Mouse (Mus musculus): ENCODE measurements around the gene 2310034G01Rik. TPM values are rescaled to one million over a fixed set of nuclear protein-coding genes. Genes with fewer than 3 reads are reported as not detected.

The 2310034G01Rik gene
- polyA plus RNA-seq, 1 experiment from 2014 or later = 3.5 TPM

GRCm38 (mm10) chr19:46300294-46301045 lies 49.6 kb downstream of the 2310034G01Rik start:
- no peak for ATAC-seq (ENCODE audit: low read depth)
- H3K36me3 ChIP-seq = no peaks in the 10 kb centered on the region
- no peaks in the 10 kb centered on the region for H3K9me3 ChIP-seq
- peaks cover 15% of the 10 kb centered on the region for H3K27me3 ChIP-seq
- H3K4me1 ChIP-seq (replicated peaks) = peaks cover 20% of the 10 kb centered on the region
- H3K4me3 ChIP-seq = no peak overlapping the region
- H3K27ac ChIP-seq (replicated peaks) = no peak overlapping the region
- H3K4me2 ChIP-seq = no peak overlapping the region
- 42% methylated on average over 8 of the region's 8 CpGs for WGBS
- no peak overlapping the region for H3K9ac ChIP-seq

MicroRNAs within 50 kb of the gene (microRNA counts, 519-probe panel; counts per million panel counts)
- 1,674 counts per million, percentile 10 among the panel's probes with 10 or more counts for microRNA mmu-miR-146b

Small RNA genes lying within 50 kb of the gene (microRNA-seq; reads per million reads assigned to microRNA genes)
- gene Mir146b = 2.5 reads per million, percentile 10 among the genes with 10 or more reads in this experiment

Other genes starting within 250 kb of the 2310034G01Rik start
- gene Elovl3, start 218.4 kb downstream of the 2310034G01Rik start, polyA plus RNA-seq (2015; fragmentation: Nextera tagmentation; extraction: Ambion mirVana) = not detected in 2 replicates
- 0.17 and 1.4 TPM in 2 replicates for gene Pitx3, start 202.0 kb downstream of the 2310034G01Rik start, polyA plus RNA-seq (2015; fragmentation: Nextera tagmentation; extraction: Ambion mirVana)
- 65.2 and 74.1 TPM in 2 replicates for gene Gbf1, start 197.8 kb downstream of the 2310034G01Rik start, polyA plus RNA-seq (2015; fragmentation: Nextera tagmentation; extraction: Ambion mirVana)
- 2.4 and 2.6 TPM in 2 replicates for gene Nfkb2, start 46.0 kb downstream of the 2310034G01Rik start, polyA plus RNA-seq (2015; fragmentation: Nextera tagmentation; extraction: Ambion mirVana)
- gene Psd, start 23.1 kb downstream of the 2310034G01Rik start, polyA plus RNA-seq (2015; fragmentation: Nextera tagmentation; extraction: Ambion mirVana) = 47.2 and 53.8 TPM in 2 replicates
- 37.7 and 39.1 TPM in 2 replicates for gene Fbxl15, start 22.1 kb downstream of the 2310034G01Rik start, polyA plus RNA-seq (2015; fragmentation: Nextera tagmentation; extraction: Ambion mirVana)
- 318 and 357 TPM in 2 replicates for gene Cuedc2, start 11.6 kb downstream of the 2310034G01Rik start, polyA plus RNA-seq (2015; fragmentation: Nextera tagmentation; extraction: Ambion mirVana)
- 10.3 and 10.6 TPM in 2 replicates for gene Mfsd13a, start 9.2 kb downstream of the 2310034G01Rik start, polyA plus RNA-seq (2015; fragmentation: Nextera tagmentation; extraction: Ambion mirVana)
- 292 and 297 TPM in 2 replicates for gene Actr1a, start 45.4 kb upstream of the 2310034G01Rik start, polyA plus RNA-seq (2015; fragmentation: Nextera tagmentation; extraction: Ambion mirVana)
- 24.8 and 27.9 TPM in 2 replicates for gene Sufu, start 46.6 kb upstream of the 2310034G01Rik start, polyA plus RNA-seq (2015; fragmentation: Nextera tagmentation; extraction: Ambion mirVana)
- 26.5 and 30.4 TPM in 2 replicates for gene Trim8, start 151.4 kb upstream of the 2310034G01Rik start, polyA plus RNA-seq (2015; fragmentation: Nextera tagmentation; extraction: Ambion mirVana)
- 208 and 217 TPM in 2 replicates for gene Arl3, start 222.9 kb upstream of the 2310034G01Rik start, polyA plus RNA-seq (2015; fragmentation: Nextera tagmentation; extraction: Ambion mirVana)
- gene Sfxn2, start 223.1 kb upstream of the 2310034G01Rik start, polyA plus RNA-seq (2015; fragmentation: Nextera tagmentation; extraction: Ambion mirVana) = 10.6 and 12.9 TPM in 2 replicates
- 38.0 and 43.2 TPM in 2 replicates for gene Wbp1l, start 248.8 kb upstream of the 2310034G01Rik start, polyA plus RNA-seq (2015; fragmentation: Nextera tagmentation; extraction: Ambion mirVana)